Mouse (Mus musculus) heart, postnatal 36 days (tissue): Measurements from ENCODE around the gene Zmiz1. TPM values are rescaled to one million over a fixed set of nuclear protein-coding genes. Genes with fewer than 3 reads are reported as not detected.

ENCODE experiments used
- DNase-seq, 2 experiments: peaks; one replicate each; pipeline ENCODE4 v3.0.0; 2021 to 2022
- intact Hi-C: fragments of 180-260 bp; cut with DNase I; formaldehyde crosslinking; loops from one replicate; pipeline ENCODE4 v1.15.1; 2025
- microRNA-seq, 2 experiments: library from miRNA; unstranded; fragments of <30 nt; microRNA quantifications; one replicate each; pipeline ENCODE4 v1.2.0; 2021; ENCODE audit warnings: borderline number of aligned reads in 2 of 2
- total RNA-seq, 2 experiments: library from RNA; stranded (reverse); gene quantifications; 2 replicates each; pipeline ENCODE4 v1.2.3; 2021

Zmiz1 gene
- total RNA-seq, 2 experiments from 2014 or later, result 38.8 to 41.7 TPM

- no peak for DNase-seq
Measured at GRCm38 (mm10) chr14:25694569-25694897, 235.5 kb downstream of the Zmiz1 start.

DNA sequence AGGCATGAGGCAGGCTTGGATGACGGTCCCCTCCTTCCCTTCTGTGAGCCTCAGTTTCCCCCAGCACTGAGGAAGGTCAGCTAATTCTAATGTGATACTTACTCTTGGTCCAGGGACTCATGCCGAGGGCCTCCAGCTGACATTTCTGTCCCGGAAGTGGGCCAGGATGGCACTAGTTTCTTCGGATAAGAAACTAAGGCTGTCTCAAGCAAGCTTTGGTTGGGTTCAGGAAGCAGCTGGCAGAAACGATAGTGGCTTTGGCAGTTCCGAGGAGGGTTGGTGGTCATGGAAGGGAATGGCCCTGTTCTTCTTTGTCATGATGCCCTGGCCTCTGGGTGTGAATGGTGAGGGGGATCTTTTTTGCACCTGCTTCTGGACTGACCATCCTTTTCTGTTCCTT is 236.1 kb downstream of the Zmiz1 start:
- DNase-seq, result no peak
- intact Hi-C loops, result loop anchor here (10.0 kb wide), 3 partner anchors 240 to 1190 kb away; partner anchors contain the start of gene Zmiz1

More at GRCm38 (mm10) chr14:25694569-25694897, 235.5 kb downstream of the Zmiz1 start:
- intact Hi-C loops, result loop anchor here (1.0 to 10.0 kb wide), 5 partner anchors 29 to 1190 kb away; partner anchors contain the start of gene Zmiz1

GRCm38 (mm10) chr14:25696356-25696755 is 237.4 kb downstream of the Zmiz1 start:
- no peak for DNase-seq
- intact Hi-C loops, result loop anchor here (10.0 kb wide), 3 partner anchors 242 to 1192 kb away; partner anchors contain the start of gene Zmiz1

DNA sequence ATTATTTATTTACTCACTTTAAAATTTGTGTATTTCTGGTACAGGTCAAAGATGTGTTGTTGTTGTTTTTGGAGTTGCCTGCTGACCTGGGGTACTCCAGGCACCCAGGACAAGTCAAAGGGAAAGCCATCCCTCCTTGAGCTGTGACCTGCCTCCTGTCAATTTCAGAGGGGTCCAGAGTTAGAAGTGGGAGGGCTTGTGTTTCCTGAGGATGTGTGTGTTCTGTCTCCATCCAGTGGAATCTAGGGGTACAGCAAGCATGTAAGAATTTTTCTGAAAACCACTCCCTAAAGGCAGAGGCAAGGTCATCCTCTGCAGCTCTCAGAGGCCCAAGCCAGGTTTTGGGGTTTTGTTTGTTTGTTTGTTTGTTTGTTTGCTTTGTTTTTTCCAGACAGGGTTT is 243.0 kb downstream of the Zmiz1 start:
- no peak for DNase-seq
- intact Hi-C loops, result no loop called here

DNA sequence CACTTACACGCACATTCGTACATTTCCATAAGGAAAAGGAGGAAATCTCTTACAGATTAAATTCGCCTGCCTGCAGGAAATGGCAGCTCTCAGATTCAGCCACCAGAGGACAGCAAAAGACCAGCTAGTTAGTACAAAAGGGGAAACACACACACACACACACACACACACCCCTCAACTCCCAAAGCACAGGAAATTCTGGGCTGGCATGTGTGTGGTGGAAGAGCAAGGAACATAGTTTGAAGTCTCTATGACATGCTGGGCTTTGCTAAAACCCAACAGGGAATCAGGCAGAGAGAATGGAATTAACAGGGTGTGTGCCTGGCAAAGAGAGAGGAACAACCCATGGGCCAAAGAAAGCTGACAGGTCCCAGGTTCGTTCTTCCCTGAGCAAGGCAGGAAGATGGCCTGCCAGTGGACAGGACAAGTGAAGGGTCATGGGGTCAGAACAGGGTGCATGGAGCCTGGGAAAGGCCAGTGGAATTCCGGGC is 248.8 kb downstream of the Zmiz1 start:
- intact Hi-C loops, result loop anchor here (1.0 to 2.0 kb wide), 2 partner anchors 59 to 93 kb away; no protein-coding TSS in a partner anchor
- DNase-seq, result peak; percentile 61 to 62

- intact Hi-C loops, result loop anchor here (2.0 kb wide), 1 partner anchor 58 kb away; no protein-coding TSS in a partner anchor
- peak in 1 of 2 experiments; percentile 74 for DNase-seq
Measured at GRCm38 (mm10) chr14:25708451-25708850, 249.5 kb downstream of the Zmiz1 start.

DNA sequence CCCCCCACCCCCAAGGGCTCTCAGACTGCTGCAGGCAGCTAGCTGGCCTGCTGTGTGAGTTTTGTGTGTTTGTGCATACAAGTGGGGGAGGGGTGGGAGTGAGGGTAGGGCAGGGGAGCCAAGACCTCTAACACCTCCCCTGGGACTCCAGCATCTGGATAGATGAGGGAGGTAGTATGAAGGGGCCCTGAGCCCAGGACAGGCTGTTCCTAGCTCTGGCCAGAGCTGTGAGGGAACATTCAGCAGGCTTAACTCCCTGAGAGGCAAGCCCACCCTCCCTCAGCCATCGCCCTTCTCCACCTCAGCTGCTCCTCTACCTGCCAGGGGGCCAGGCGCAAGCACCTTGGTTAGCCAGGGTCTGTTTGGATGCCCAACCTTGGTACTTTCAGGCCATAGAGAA is 249.9 kb downstream of the Zmiz1 start:
- intact Hi-C loops, result loop anchor here (2.0 kb wide), 1 partner anchor 58 kb away; no protein-coding TSS in a partner anchor
- DNase-seq, result peak in 1 of 2 experiments; percentile 47

- DNase-seq, result peak; percentile 51 to 53
- intact Hi-C loops, result no loop called here
Measured at GRCm38 (mm10) chr14:25710073-25710472, 251.1 kb downstream of the Zmiz1 start.

GRCm38 (mm10) chr14:25710681-25711080 is 251.7 kb downstream of the Zmiz1 start:
- intact Hi-C loops, result loop anchor here (1.0 kb wide), 1 partner anchor 89 kb away; no protein-coding TSS in a partner anchor
- DNase-seq, result no peak

DNA sequence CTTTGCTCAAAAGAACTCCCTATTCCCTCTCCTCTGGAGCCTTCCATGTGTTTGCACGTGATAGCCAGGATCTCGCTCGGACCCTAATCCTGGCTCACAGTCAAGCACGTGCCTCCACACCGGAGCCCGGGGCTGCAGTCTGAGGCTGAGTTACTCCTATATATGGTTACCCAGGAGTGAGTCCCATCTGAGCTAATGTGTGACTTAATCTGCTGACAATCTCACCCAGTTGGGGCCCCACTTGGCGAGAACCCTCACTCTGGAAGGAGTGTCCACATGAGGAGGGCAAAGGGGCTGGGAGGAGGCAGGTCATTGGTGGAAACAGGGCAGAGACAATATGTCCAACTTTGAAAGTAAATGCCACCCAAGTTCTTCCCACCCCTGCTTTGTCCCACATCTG is 252.2 kb downstream of the Zmiz1 start:
- intact Hi-C loops, result loop anchor here (1.0 kb wide), 1 partner anchor 88 kb away; no protein-coding TSS in a partner anchor
- DNase-seq, result no peak

- intact Hi-C loops, result loop anchor here (1.0 kb wide), 1 partner anchor 88 kb away; no protein-coding TSS in a partner anchor
- no peak for DNase-seq
Measured at GRCm38 (mm10) chr14:25711602-25712001, 252.6 kb downstream of the Zmiz1 start.

- DNase-seq, result no peak
Measured at GRCm38 (mm10) chr14:25713443-25713842, 254.5 kb downstream of the Zmiz1 start.

More at GRCm38 (mm10) chr14:25713443-25713842, 254.5 kb downstream of the Zmiz1 start:
- intact Hi-C loops, result no loop called here

Small RNA genes within 50 kb of the gene (microRNA-seq; reads per million reads assigned to microRNA genes)
- 0 to 0.67 reads per million in 2 experiments for gene Mir3075

Other genes with a start within 250 kb of the Zmiz1 start
- 100 to 1,000 TPM; 294 to 308 TPM for gene Ppif, start 235.0 kb downstream of the Zmiz1 start, total RNA-seq